ENCODE assay signal across 11 mouse cellular contexts in the genomic region with DNA sequence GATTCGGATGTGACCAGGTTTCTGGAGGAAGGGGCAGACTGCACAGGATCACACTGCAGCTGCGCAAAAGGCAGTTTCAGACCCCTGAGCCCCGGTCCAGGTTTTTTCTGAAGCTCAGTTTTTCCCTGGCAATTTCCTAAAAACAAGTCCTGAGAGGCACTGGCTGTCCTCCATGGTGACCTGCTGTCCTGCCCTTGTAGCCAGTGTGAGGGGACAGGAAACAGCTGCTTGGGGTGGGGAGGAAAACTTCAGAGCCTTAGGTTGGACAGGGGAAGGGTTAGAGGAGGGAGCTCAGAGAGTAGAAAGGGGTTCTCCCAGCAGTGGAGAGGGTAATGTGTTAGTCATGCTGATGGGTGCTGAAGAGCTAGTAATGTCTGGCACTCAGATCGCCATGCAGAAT. TPM values are rescaled to one million over a fixed set of nuclear protein-coding genes. Genes with fewer than 3 reads are reported as not detected.
DNase-seq lines count a peak whose midpoint lies in the region; ATAC-seq lines count a peak whose summit lies in the region.
"Had no signal": no experiment of that assay in that cellular context is flagged by ENCODE, and none has a peak within 500 bp of the region (broad histone marks: within the 10 kb centered on the region; RNA-seq: fewer than 3 reads in every experiment).

No protein-coding gene starts in this region.

- H3K9ac ChIP-seq in heart, embryonic 15.5 days, result no peak overlapping the region
- H3K9ac ChIP-seq: embryonic facial prominence, embryonic 13.5 days; liver, embryonic 13.5 days had no signal

- no peaks in the 10 kb centered on the region for H3K9me3 ChIP-seq in megakaryocyte, embryonic 14.5 days
- H3K9me3 ChIP-seq in heart, embryonic 15.5 days (replicated peaks), result no peaks in the 10 kb centered on the region
- H3K9me3 ChIP-seq: embryonic facial prominence, embryonic 13.5 days; liver, embryonic 13.5 days had no signal

- peak overlapping the region; percentile 80 for H3K4me2 ChIP-seq in heart, embryonic 15.5 days
- H3K4me2 ChIP-seq: embryonic facial prominence, embryonic 13.5 days; liver, embryonic 13.5 days had no signal

- peak; percentile 54 to 63 for DNase-seq in kidney, postnatal 4 days
- DNase-seq in cerebellum, adult 9-11 months, result no peak
- DNase-seq in cerebellum, postnatal 14 days, result no peak
- no peak for DNase-seq in adipocyte (ENCODE audit: low spot score)
- DNase-seq: liver, embryonic 13.5 days; thymus, postnatal 25 days had no signal

- no peak for ATAC-seq in megakaryocyte, adult 5-6 weeks (ENCODE audit: poor library complexity, severe bottlenecking)
- no peak for ATAC-seq in heart, embryonic 15.5 days (replicated peaks; ENCODE audit: insufficient number of reproducible peaks, insufficient read depth, low FRiP score, low read depth)
- no peak for ATAC-seq in activated CD4-positive, CD25-positive, alpha-beta regulatory T cell, adult 4 months

- peak overlapping the region; percentile 56 for H3K4me3 ChIP-seq in megakaryocyte, embryonic 14.5 days (replicated peaks)
- peak overlapping the region; percentile 15; the same call in 1 of the 2 replicates for H3K4me3 ChIP-seq in heart, embryonic 15.5 days
- H3K4me3 ChIP-seq: embryonic facial prominence, embryonic 13.5 days; liver, embryonic 13.5 days had no signal

- H3K27ac ChIP-seq in heart, embryonic 15.5 days, result peak overlapping the region; percentile 38
- H3K27ac ChIP-seq: embryonic facial prominence, embryonic 13.5 days; liver, embryonic 13.5 days had no signal

- peaks cover 48% of the 10 kb centered on the region for H3K4me1 ChIP-seq in megakaryocyte, embryonic 14.5 days
- H3K4me1 ChIP-seq in heart, embryonic 15.5 days (replicated peaks), result peaks cover 37% of the 10 kb centered on the region

- WGBS in heart, embryonic 15.5 days, result 47% methylated on average over 4 of the region's 4 CpGs

- H3K36me3 ChIP-seq in megakaryocyte, embryonic 14.5 days (replicated peaks; ENCODE audit: low read length), result no peaks in the 10 kb centered on the region
- H3K36me3 ChIP-seq in heart, embryonic 15.5 days, result no peaks in the 10 kb centered on the region
- H3K36me3 ChIP-seq: embryonic facial prominence, embryonic 13.5 days; liver, embryonic 13.5 days had no signal

- peaks cover 3% of the 10 kb centered on the region for H3K27me3 ChIP-seq in megakaryocyte, embryonic 14.5 days (replicated peaks)
- H3K27me3 ChIP-seq in heart, embryonic 15.5 days, result peaks cover 22% of the 10 kb centered on the region
- H3K27me3 ChIP-seq: embryonic facial prominence, embryonic 13.5 days had no signal

RNA-seq across cellular contexts. Expression of gene Kank3, which starts 2.7 kb away (rescaled TPM):
- 3.8 and 3.9 TPM in 2 replicates for polyA plus RNA-seq in megakaryocyte, embryonic 14.5 days (2012; ENCODE audit: insufficient read depth, low replicate concordance)
- 12.3 and 16.2 TPM in 2 replicates for total RNA-seq in megakaryocyte, adult 5-6 weeks (2015)
- 13.5 and 14.8 TPM in 2 replicates for total RNA-seq in megakaryocyte, adult 5-6 weeks (2017)
- polyA plus RNA-seq in heart, embryonic 15.5 days (2015; fragmentation: Nextera tagmentation; extraction: Ambion mirVana), result 44.1 and 52.6 TPM in 2 replicates
- 1 to 10 TPM; 1.9 to 3.3 TPM for polyA plus RNA-seq in activated CD4-positive, CD25-positive, alpha-beta regulatory T cell, adult 4 months (2017; shearing (Covaris generic))

RNA-seq across cellular contexts. Expression of gene Rps28, which starts 11.4 kb away (rescaled TPM):
- 840 and 6,431 TPM in 2 replicates for polyA plus RNA-seq in megakaryocyte, embryonic 14.5 days (2012; ENCODE audit: insufficient read depth, low replicate concordance)
- total RNA-seq in megakaryocyte, adult 5-6 weeks (2015), result 875 and 928 TPM in 2 replicates
- total RNA-seq in megakaryocyte, adult 5-6 weeks (2017), result 2,242 and 2,459 TPM in 2 replicates
- 456 and 543 TPM in 2 replicates for polyA plus RNA-seq in heart, embryonic 15.5 days (2015; fragmentation: Nextera tagmentation; extraction: Ambion mirVana)
- 1,000 to 10,000 TPM; 1,524 to 2,342 TPM for polyA plus RNA-seq in activated CD4-positive, CD25-positive, alpha-beta regulatory T cell, adult 4 months (2017; shearing (Covaris generic))

RNA-seq across cellular contexts. Expression of gene Ndufa7, which starts 11.4 kb away (rescaled TPM):
- 1,277 and 1,645 TPM in 2 replicates for polyA plus RNA-seq in megakaryocyte, embryonic 14.5 days (2012; ENCODE audit: insufficient read depth, low replicate concordance)
- total RNA-seq in megakaryocyte, adult 5-6 weeks (2015), result 150 and 160 TPM in 2 replicates
- 110 and 139 TPM in 2 replicates for total RNA-seq in megakaryocyte, adult 5-6 weeks (2017)
- polyA plus RNA-seq in heart, embryonic 15.5 days (2015; fragmentation: Nextera tagmentation; extraction: Ambion mirVana), result 487 and 517 TPM in 2 replicates
- 100 to 1,000 TPM; 389 to 432 TPM for polyA plus RNA-seq in activated CD4-positive, CD25-positive, alpha-beta regulatory T cell, adult 4 months (2017; shearing (Covaris generic))

RNA-seq across cellular contexts. Expression of gene Cd320, which starts 29.9 kb away (rescaled TPM):
- 16.0 and 94.0 TPM in 2 replicates for polyA plus RNA-seq in megakaryocyte, embryonic 14.5 days (2012; ENCODE audit: insufficient read depth, low replicate concordance)
- 2.5 and 4.0 TPM in 2 replicates for total RNA-seq in megakaryocyte, adult 5-6 weeks (2015)
- 0.85 and 1.5 TPM in 2 replicates for total RNA-seq in megakaryocyte, adult 5-6 weeks (2017)
- polyA plus RNA-seq in heart, embryonic 15.5 days (2015; fragmentation: Nextera tagmentation; extraction: Ambion mirVana), result 31.4 and 39.9 TPM in 2 replicates
- 10 to 100 TPM; 11.4 to 15.9 TPM for polyA plus RNA-seq in activated CD4-positive, CD25-positive, alpha-beta regulatory T cell, adult 4 months (2017; shearing (Covaris generic))

RNA-seq across cellular contexts. Expression of gene Angptl4, which starts 31.4 kb away (rescaled TPM):
- 0.59 and 1.5 TPM in 2 replicates for polyA plus RNA-seq in megakaryocyte, embryonic 14.5 days (2012; ENCODE audit: insufficient read depth, low replicate concordance)
- 0.59 and 0.80 TPM in 2 replicates for total RNA-seq in megakaryocyte, adult 5-6 weeks (2015)
- 0.33 and 0.73 TPM in 2 replicates for total RNA-seq in megakaryocyte, adult 5-6 weeks (2017)
- 15.4 and 20.0 TPM in 2 replicates for polyA plus RNA-seq in heart, embryonic 15.5 days (2015; fragmentation: Nextera tagmentation; extraction: Ambion mirVana)
- 1 to 10 TPM; 3.7 to 4.8 TPM for polyA plus RNA-seq in activated CD4-positive, CD25-positive, alpha-beta regulatory T cell, adult 4 months (2017; shearing (Covaris generic))

Comparison
In these comparisons a context has a peak if more than half of its experiments do, and no peak if none do; other contexts are left out.
1. DNase-seq: peak in kidney, postnatal 4 days (2 of 2); none in cerebellum, adult 9-11 months (single experiment), cerebellum, postnatal 14 days (0 of 2) and adipocyte (single experiment).